Mouse (Mus musculus) heart, adult 8-10 months (tissue): ENCODE data around the gene 1700008O03Rik. TPM values are rescaled to one million over a fixed set of nuclear protein-coding genes. Genes with fewer than 3 reads are reported as not detected.

Experiments used
- total RNA-seq, 4 experiments: library from RNA; stranded (reverse); gene quantifications; 2 replicates each; pipeline ENCODE4 v1.2.4; 2022

1700008O03Rik gene
- total RNA-seq, 4 experiments from 2014 or later: 0.46 TPM; not detected in 3

Other genes with a start within 250 kb of the 1700008O03Rik start
- gene Klk1b16, start 249.1 kb downstream of the 1700008O03Rik start, total RNA-seq: not detected
- not detected for gene Klk1b24, start 197.6 kb downstream of the 1700008O03Rik start, total RNA-seq
- gene Klk1b3, start 187.6 kb downstream of the 1700008O03Rik start, total RNA-seq: not detected
- gene Klk1b4, start 178.4 kb downstream of the 1700008O03Rik start, total RNA-seq: not detected
- gene Klk1b5, start 169.9 kb downstream of the 1700008O03Rik start, total RNA-seq: not detected
- under 1 TPM in 2 of 4 experiments, not detected in 2; 0.47 to 0.57 TPM for gene Klk1, start 160.5 kb downstream of the 1700008O03Rik start, total RNA-seq
- not detected for gene Gm36864, start 149.6 kb downstream of the 1700008O03Rik start, total RNA-seq
- under 1 TPM; 0.31 to 0.98 (median 0.74) TPM for gene 1700028J19Rik, start 139.1 kb downstream of the 1700008O03Rik start, total RNA-seq
- 10 to 100 TPM in 3 of 4 experiments, 1 to 10 TPM in 1; 8.9 to 18.2 (median 13.7) TPM for gene 2410002F23Rik, start 139.1 kb downstream of the 1700008O03Rik start, total RNA-seq
- gene Acp4, start 128.4 kb downstream of the 1700008O03Rik start, total RNA-seq: not detected
- gene Gm15517, start 124.4 kb downstream of the 1700008O03Rik start, total RNA-seq: not detected
- 1 to 10 TPM in 1 of 4 experiments, under 1 TPM in 3; 0.41 to 1.2 (median 0.67) TPM for gene Clec11a, start 78.9 kb downstream of the 1700008O03Rik start, total RNA-seq
- 1 to 10 TPM; 1.8 to 4.7 (median 3.3) TPM for gene Shank1, start 75.6 kb downstream of the 1700008O03Rik start, total RNA-seq
- gene Syt3, start 1.7 kb downstream of the 1700008O03Rik start, total RNA-seq: 1 to 10 TPM; 2.4 to 3.7 (median 3.1) TPM
- gene Lrrc4b, start 43.2 kb upstream of the 1700008O03Rik start, total RNA-seq: 10 to 100 TPM; 33.5 to 37.9 (median 36.4) TPM
- gene Aspdh, start 79.6 kb upstream of the 1700008O03Rik start, total RNA-seq: 1 to 10 TPM in 1 of 4 experiments, under 1 TPM in 1, not detected in 2; 0.79 to 1.5 TPM
- gene Josd2, start 82.2 kb upstream of the 1700008O03Rik start, total RNA-seq: 100 to 1,000 TPM; 109 to 130 (median 125) TPM
- gene Emc10, start 110.7 kb upstream of the 1700008O03Rik start, total RNA-seq: 10 to 100 TPM; 73.8 to 84.8 (median 83.7) TPM
- gene Fam71e1, start 110.8 kb upstream of the 1700008O03Rik start, total RNA-seq: 1 to 10 TPM; 2.5 to 6.7 (median 3.3) TPM
- 10 to 100 TPM; 14.6 to 21.4 (median 17.7) TPM for gene Mybpc2, start 138.8 kb upstream of the 1700008O03Rik start, total RNA-seq
- 1 to 10 TPM in 1 of 4 experiments, under 1 TPM in 3; 0.13 to 1.3 (median 0.27) TPM for gene Spib, start 146.3 kb upstream of the 1700008O03Rik start, total RNA-seq
- gene Pold1, start 163.0 kb upstream of the 1700008O03Rik start, total RNA-seq: 10 to 100 TPM; 13.4 to 15.9 (median 14.9) TPM
- 10 to 100 TPM; 42.6 to 56.6 (median 45.5) TPM for gene Nr1h2, start 168.1 kb upstream of the 1700008O03Rik start, total RNA-seq
- 1 to 10 TPM in 1 of 4 experiments, under 1 TPM in 3; 0.28 to 1.9 (median 0.37) TPM for gene Napsa, start 186.6 kb upstream of the 1700008O03Rik start, total RNA-seq
- gene Kcnc3, start 204.8 kb upstream of the 1700008O03Rik start, total RNA-seq: 1 to 10 TPM; 2.7 to 4.0 (median 2.7) TPM